Mouse (Mus musculus): ENCODE measurements around the gene Camk2d. TPM values are rescaled to one million over a fixed set of nuclear protein-coding genes. Genes with fewer than 3 reads are reported as not detected.

The Camk2d gene
- polyA plus RNA-seq, 1 experiment from 2014 or later: 42.6 TPM

DNA sequence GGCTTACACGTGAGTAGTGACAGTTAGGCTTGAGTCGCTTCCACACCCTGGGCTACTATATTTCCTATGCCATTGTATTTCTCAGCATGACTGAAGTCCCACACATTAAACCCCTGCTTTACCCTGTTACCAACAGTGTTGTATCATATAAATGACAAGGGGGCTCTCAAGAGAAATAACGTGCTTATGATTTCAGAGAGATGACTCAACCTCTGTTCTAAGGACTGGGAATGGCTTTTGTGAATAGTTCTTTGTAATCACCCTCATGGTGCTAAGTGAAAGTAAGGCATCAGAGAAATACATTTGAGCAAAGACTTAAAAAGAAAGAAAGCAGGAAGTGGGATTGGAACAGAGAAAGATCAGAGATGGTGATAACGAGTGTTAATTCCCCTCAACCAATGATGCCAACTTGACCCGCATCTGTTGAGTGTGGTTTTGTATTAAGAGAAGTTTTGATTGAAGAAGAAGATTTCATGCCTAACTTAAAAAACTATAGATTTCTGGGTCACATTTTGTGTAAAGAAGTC lies 238.6 kb downstream of the Camk2d start:
- no peak for ATAC-seq
- no peaks in the 10 kb centered on the region for H3K27me3 ChIP-seq (replicated peaks; ENCODE audit: control insufficient read depth, insufficient read depth, low read length)
- H3K36me3 ChIP-seq (ENCODE audit: control insufficient read depth, insufficient read depth): peaks cover 23% of the 10 kb centered on the region; the same call in 1 of the 2 replicates
- no peak overlapping the region for H3K9ac ChIP-seq (ENCODE audit: low read depth, low read length)
- no peaks in the 10 kb centered on the region for H3K4me1 ChIP-seq (replicated peaks; ENCODE audit: control insufficient read depth, insufficient read depth, low read length)
- H3K4me3 ChIP-seq (ENCODE audit: low read depth, low read length): no peak overlapping the region
- TF ChIP-seq CTCF (IDR thresholded peaks at IDR 0.05; ENCODE audit: low read depth): no peak
- H3K27ac ChIP-seq (ENCODE audit: low read depth, low read length): no peak overlapping the region
- H3K9me3 ChIP-seq (ENCODE audit: control insufficient read depth): no peaks in the 10 kb centered on the region
- WGBS: 80% methylated on average over 5 of the region's 5 CpGs
- no peak overlapping the region for H3K4me2 ChIP-seq (replicated peaks; ENCODE audit: low read depth)

DNA sequence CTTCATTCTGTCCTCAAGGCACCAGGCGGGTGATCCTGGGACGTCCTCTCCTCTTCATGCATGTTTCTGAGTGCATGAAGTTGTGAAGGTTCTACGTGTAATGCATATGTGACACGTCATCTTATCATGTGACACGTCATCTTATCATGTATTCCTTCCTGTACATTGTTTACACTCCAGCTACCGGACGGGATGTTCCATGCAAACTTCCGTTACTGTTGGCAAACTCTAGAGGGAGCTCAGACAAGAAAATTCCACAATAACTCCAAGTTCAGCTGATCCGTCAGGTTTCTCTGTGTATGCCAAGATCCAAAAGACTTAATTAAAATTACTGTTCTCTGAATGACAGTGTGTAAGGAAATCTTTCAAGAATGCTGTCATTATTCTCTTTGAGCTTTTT lies 246.7 kb downstream of the Camk2d start:
- ATAC-seq: no peak
- Histone ChIP-seq H3K27ac (ENCODE audit: low read depth, low read length) (no peak overlapping the region), H3K27me3 (replicated peaks; ENCODE audit: control insufficient read depth, insufficient read depth, low read length) (no peaks in the 10 kb centered on the region), H3K9me3 (ENCODE audit: control insufficient read depth) (no peaks in the 10 kb centered on the region), H3K4me3 (ENCODE audit: low read depth, low read length) (no peak overlapping the region), H3K36me3 (ENCODE audit: control insufficient read depth, insufficient read depth) (peaks cover 24% of the 10 kb centered on the region), H3K4me1 (replicated peaks; ENCODE audit: control insufficient read depth, insufficient read depth, low read length) (no peaks in the 10 kb centered on the region), H3K9ac (ENCODE audit: low read depth, low read length) (no peak overlapping the region), H3K4me2 (replicated peaks; ENCODE audit: low read depth) (no peak overlapping the region)
- peak; percentile 27 for TF ChIP-seq CTCF (IDR thresholded peaks at IDR 0.05; ENCODE audit: low read depth)
- WGBS: 71% methylated on average over 9 of the region's 9 CpGs

DNA sequence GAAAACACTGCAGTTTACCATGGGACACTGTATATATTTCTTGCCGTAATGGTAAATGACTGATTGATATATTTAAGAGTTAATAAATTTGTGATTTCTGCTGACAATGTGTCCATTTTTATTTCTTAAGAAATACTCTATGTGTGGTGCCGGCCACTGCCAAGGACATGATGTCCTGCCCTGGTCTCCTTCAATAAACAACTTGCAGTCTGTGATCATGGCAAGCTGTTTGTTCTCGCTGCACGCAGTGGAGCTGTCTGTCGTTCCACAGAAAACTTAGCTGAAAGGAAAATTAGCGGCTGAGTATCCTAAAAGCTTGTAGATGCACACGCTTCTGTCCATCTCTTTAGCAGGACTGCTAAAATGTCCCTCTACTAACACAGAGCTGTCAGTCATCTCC lies 248.7 kb downstream of the Camk2d start:
- Histone ChIP-seq H3K36me3 (ENCODE audit: control insufficient read depth, insufficient read depth) (peaks cover 19% of the 10 kb centered on the region), H3K9ac (ENCODE audit: low read depth, low read length) (no peak overlapping the region), H3K4me3 (ENCODE audit: low read depth, low read length) (no peak overlapping the region), H3K27ac (ENCODE audit: low read depth, low read length) (no peak overlapping the region), H3K4me1 (replicated peaks; ENCODE audit: control insufficient read depth, insufficient read depth, low read length) (no peaks in the 10 kb centered on the region), H3K4me2 (replicated peaks; ENCODE audit: low read depth) (no peak overlapping the region), H3K27me3 (replicated peaks; ENCODE audit: control insufficient read depth, insufficient read depth, low read length) (0 out of 2 replicates have a peak, but pooled peaks cover under 1% of the 10 kb centered on the region), H3K9me3 (ENCODE audit: control insufficient read depth) (no peaks in the 10 kb centered on the region)
- no peak for TF ChIP-seq CTCF (IDR thresholded peaks at IDR 0.05; ENCODE audit: low read depth)
- ATAC-seq: no peak
- 90% methylated on average over 7 of the region's 7 CpGs for WGBS

DNA sequence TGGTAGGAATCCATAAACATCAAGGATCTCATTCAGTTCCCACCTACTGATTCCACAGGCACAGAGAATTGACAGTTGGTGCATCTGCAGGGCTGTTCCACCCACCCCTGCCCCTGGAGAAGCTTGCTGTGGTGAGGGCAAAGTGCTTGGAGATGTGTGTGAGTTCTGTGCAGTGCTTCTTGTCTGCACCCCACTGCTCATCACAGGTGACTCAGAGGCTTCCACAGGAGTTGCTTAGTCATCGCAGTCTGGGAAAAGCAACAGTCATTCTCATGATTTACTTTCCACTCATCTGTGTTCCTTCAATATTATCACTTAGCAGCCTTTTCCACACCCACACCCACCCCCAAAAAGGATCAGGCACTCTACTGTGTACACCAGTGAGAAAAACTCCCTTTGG lies 252.0 kb downstream of the Camk2d start:
- Histone ChIP-seq H3K27ac (ENCODE audit: low read depth, low read length) (no peak overlapping the region), H3K27me3 (replicated peaks; ENCODE audit: control insufficient read depth, insufficient read depth, low read length) (0 out of 2 replicates have a peak, but pooled peaks cover 5% of the 10 kb centered on the region), H3K4me3 (ENCODE audit: low read depth, low read length) (no peak overlapping the region), H3K9ac (ENCODE audit: low read depth, low read length) (no peak overlapping the region), H3K4me1 (replicated peaks; ENCODE audit: control insufficient read depth, insufficient read depth, low read length) (no peaks in the 10 kb centered on the region), H3K36me3 (ENCODE audit: control insufficient read depth, insufficient read depth) (no peaks in the 10 kb centered on the region; the same call in 1 of the 2 replicates), H3K9me3 (ENCODE audit: control insufficient read depth) (no peaks in the 10 kb centered on the region), H3K4me2 (replicated peaks; ENCODE audit: low read depth) (no peak overlapping the region)
- no peak for ATAC-seq
- no peak for TF ChIP-seq CTCF (IDR thresholded peaks at IDR 0.05; ENCODE audit: low read depth)
- 86% methylated on average over 1 of the region's 1 CpGs for WGBS

DNA sequence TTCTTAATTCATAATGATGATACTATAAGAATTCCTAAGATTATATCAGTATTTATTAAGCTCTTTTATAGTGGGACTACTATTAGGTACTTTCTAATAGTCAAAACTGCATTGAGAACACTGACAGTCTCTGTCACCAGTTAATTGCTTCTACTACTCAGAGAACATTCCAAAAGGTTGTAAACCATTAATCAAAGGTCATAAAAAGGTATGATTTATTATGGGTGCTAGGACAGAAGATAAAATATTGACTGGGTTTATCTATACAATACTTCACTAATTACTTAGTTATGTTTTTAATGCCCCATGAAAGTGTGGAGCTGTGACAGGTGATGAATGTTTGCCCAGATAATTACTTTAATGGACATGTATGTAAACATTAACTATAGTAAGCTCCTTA lies 264.3 kb downstream of the Camk2d start:
- ATAC-seq: no peak
- Histone ChIP-seq H3K4me3 (ENCODE audit: low read depth, low read length) (no peak overlapping the region), H3K4me1 (replicated peaks; ENCODE audit: control insufficient read depth, insufficient read depth, low read length) (no peaks in the 10 kb centered on the region), H3K9me3 (ENCODE audit: control insufficient read depth) (no peaks in the 10 kb centered on the region), H3K27ac (ENCODE audit: low read depth, low read length) (no peak overlapping the region), H3K9ac (ENCODE audit: low read depth, low read length) (no peak overlapping the region), H3K36me3 (ENCODE audit: control insufficient read depth, insufficient read depth) (no peaks in the 10 kb centered on the region), H3K27me3 (replicated peaks; ENCODE audit: control insufficient read depth, insufficient read depth, low read length) (peaks cover 6% of the 10 kb centered on the region), H3K4me2 (replicated peaks; ENCODE audit: low read depth) (no peak overlapping the region)
- no peak for TF ChIP-seq CTCF (IDR thresholded peaks at IDR 0.05; ENCODE audit: low read depth)

DNA sequence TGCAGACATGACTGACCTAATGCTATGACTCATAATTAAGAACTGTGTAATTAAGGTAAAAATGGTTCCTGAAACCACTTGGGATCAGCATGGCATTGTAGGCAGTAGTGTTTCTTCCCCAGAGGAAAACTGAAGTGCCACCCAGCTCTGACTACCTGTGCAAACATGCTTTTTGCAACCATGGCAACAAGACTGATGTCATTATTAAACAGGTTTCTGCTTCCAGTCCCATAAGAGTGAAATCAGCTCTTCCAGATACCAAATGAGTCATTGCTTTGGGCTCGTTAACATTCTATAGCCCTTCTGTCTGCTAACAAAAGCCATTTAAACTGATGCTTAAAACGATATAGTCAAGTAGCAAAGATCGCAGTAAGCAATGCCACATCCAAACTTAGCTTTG lies 273.5 kb downstream of the Camk2d start:
- H3K36me3 ChIP-seq (ENCODE audit: control insufficient read depth, insufficient read depth): no peaks in the 10 kb centered on the region
- H3K4me2 ChIP-seq (replicated peaks; ENCODE audit: low read depth): no peak overlapping the region
- H3K9me3 ChIP-seq (ENCODE audit: control insufficient read depth): 0 out of 2 replicates have a peak, but pooled peaks cover 3% of the 10 kb centered on the region
- H3K4me3 ChIP-seq (ENCODE audit: low read depth, low read length): no peak overlapping the region
- 21% methylated on average over 3 of the region's 3 CpGs for WGBS
- ATAC-seq: no peak
- H3K4me1 ChIP-seq (replicated peaks; ENCODE audit: control insufficient read depth, insufficient read depth, low read length): no peaks in the 10 kb centered on the region
- H3K27ac ChIP-seq (ENCODE audit: low read depth, low read length): no peak overlapping the region
- peaks cover 28% of the 10 kb centered on the region for H3K27me3 ChIP-seq (replicated peaks; ENCODE audit: control insufficient read depth, insufficient read depth, low read length)
- no peak for TF ChIP-seq CTCF (IDR thresholded peaks at IDR 0.05; ENCODE audit: low read depth)
- no peak overlapping the region for H3K9ac ChIP-seq (ENCODE audit: low read depth, low read length)

DNA sequence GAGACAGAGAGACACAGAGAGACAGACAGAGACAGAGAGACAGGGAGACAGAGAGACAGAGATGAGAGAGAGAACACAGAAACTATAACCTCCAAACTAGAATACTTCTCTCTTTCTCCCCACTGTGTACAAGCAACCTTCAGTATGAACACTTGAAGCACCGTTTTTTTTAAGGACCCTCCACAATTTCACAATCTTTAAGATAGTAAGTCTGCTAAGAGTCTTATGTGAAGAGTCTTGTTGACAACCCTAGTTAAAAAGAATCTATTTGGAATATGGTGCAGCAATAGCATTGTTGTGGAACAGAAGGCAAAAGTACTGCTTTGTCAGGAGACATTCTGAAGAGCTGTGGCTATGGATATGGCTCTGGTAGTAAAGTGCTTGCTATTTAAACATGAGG lies 274.6 kb downstream of the Camk2d start:
- no peak for TF ChIP-seq CTCF (IDR thresholded peaks at IDR 0.05; ENCODE audit: low read depth)
- no peak overlapping the region for H3K27ac ChIP-seq (ENCODE audit: low read depth, low read length)
- no peak for ATAC-seq
- no peak overlapping the region for H3K4me3 ChIP-seq (ENCODE audit: low read depth, low read length)
- no peaks in the 10 kb centered on the region for H3K4me1 ChIP-seq (replicated peaks; ENCODE audit: control insufficient read depth, insufficient read depth, low read length)
- H3K9me3 ChIP-seq (ENCODE audit: control insufficient read depth): 0 out of 2 replicates have a peak, but pooled peaks cover 3% of the 10 kb centered on the region
- no peak overlapping the region for H3K4me2 ChIP-seq (replicated peaks; ENCODE audit: low read depth)
- no peak overlapping the region for H3K9ac ChIP-seq (ENCODE audit: low read depth, low read length)
- H3K36me3 ChIP-seq (ENCODE audit: control insufficient read depth, insufficient read depth): no peaks in the 10 kb centered on the region
- 93% methylated on average over 1 of the region's 1 CpGs for WGBS
- peaks cover 28% of the 10 kb centered on the region for H3K27me3 ChIP-seq (replicated peaks; ENCODE audit: control insufficient read depth, insufficient read depth, low read length)

All from intestine, postnatal 0 days (tissue).